Comparison of ENCODE assay signal across 19 mouse cellular contexts in genomic region chr2:38540666-38541065, GRCm38 (mm10). TPM values are rescaled to one million over a fixed set of nuclear protein-coding genes. Genes with fewer than 3 reads are reported as not detected.
DNase-seq lines count a peak whose midpoint lies in the region; ATAC-seq and TF ChIP-seq lines count a peak whose summit lies in the region.
"Had no signal": no experiment of that assay in that cellular context is flagged by ENCODE, and none has a peak within 500 bp of the region (broad histone marks: within the 10 kb centered on the region; RNA-seq: fewer than 3 reads in every experiment).

No protein-coding gene starts in this region.

- H3K4me1 ChIP-seq in heart, embryonic 15.5 days (replicated peaks) = peaks cover 69% of the 10 kb centered on the region
- H3K4me1 ChIP-seq in CH12.LX (ENCODE audit: control insufficient read depth in 1 of 2, insufficient read depth in 2 of 2) = peaks cover 72 to 99% of the 10 kb centered on the region in 2 experiments

- TF ChIP-seq POLR2A in CH12.LX (IDR thresholded peaks at IDR 0.05; ENCODE audit: low read depth, low read length) = no peak

- 69% methylated on average over 6 of the region's 6 CpGs for WGBS in heart, embryonic 15.5 days

- no peak overlapping the region for H3K9ac ChIP-seq in heart, embryonic 15.5 days
- H3K9ac ChIP-seq in CH12.LX (ENCODE audit: insufficient read depth, low read depth) = peak overlapping the region; percentile 8; the same call in 1 of the 2 replicates
- H3K9ac ChIP-seq: hindbrain, embryonic 15.5 days; intestine, embryonic 15.5 days; liver, embryonic 13.5 days; midbrain, embryonic 12.5 days had no signal

- no peak overlapping the region for H3K4me3 ChIP-seq in heart, embryonic 15.5 days
- H3K4me3 ChIP-seq in CH12.LX (replicated peaks in 1 of 3; ENCODE audit: low read depth in 2 of 3, low read length in 2 of 3, poor library complexity in 1 of 3) = no peak overlapping the region
- H3K4me3 ChIP-seq: hindbrain, embryonic 15.5 days; intestine, embryonic 15.5 days; left cerebral cortex, adult 2 months; liver, embryonic 13.5 days; midbrain, embryonic 12.5 days had no signal

- H3K79me2 ChIP-seq in CH12.LX (replicated peaks; ENCODE audit: control insufficient read depth, extremely low read depth, insufficient read depth, poor library complexity, severe bottlenecking) = peaks cover 7% of the 10 kb centered on the region

- TF ChIP-seq EP300 in CH12.LX (IDR thresholded peaks at IDR 0.05; ENCODE audit: low read length) = no peak

- in situ Hi-C loops in CH12.LX (cut with MboI; ENCODE audit: low pct_ligation_motif_present, low pct_unique_long_range_greater_than_20kb, low sequenced_read_pairs) = no loop called here

- H3K27me3 ChIP-seq in heart, embryonic 15.5 days = no peaks in the 10 kb centered on the region
- H3K27me3 ChIP-seq in CH12.LX (replicated peaks) = no peaks in the 10 kb centered on the region
- H3K27me3 ChIP-seq: hindbrain, embryonic 15.5 days; intestine, embryonic 15.5 days; liver, embryonic 13.5 days; midbrain, embryonic 12.5 days had no signal

- peak overlapping the region; percentile 56 for H3K27ac ChIP-seq in heart, embryonic 15.5 days
- H3K27ac ChIP-seq in CH12.LX (ENCODE audit: insufficient read depth, low read depth) = peak overlapping the region; percentile 85; the same call in 1 of the 2 replicates
- H3K27ac ChIP-seq: intestine, embryonic 15.5 days; left cerebral cortex, adult 2 months; liver, embryonic 13.5 days; midbrain, embryonic 12.5 days had no signal

- peak; percentile 31 to 41 for DNase-seq in cerebellum, adult 18-20 months
- no peak for DNase-seq in cerebellum, adult 9-10 months
- peak; percentile 79 for DNase-seq in heart, adult 11 months
- no peak for DNase-seq in heart, postnatal 25 days (ENCODE audit: low spot score)
- no peak for DNase-seq in heart, adult 8-10 months (ENCODE audit: low spot score)
- DNase-seq in CH12.LX (ENCODE audit: extremely low read depth) = no peak
- DNase-seq: adrenal gland, postnatal 25 days; kidney, adult 8-10 months; kidney, postnatal 10 days; liver, embryonic 13.5 days; lung, adult 2 months; lung, postnatal 14 days; thymus, adult 2 months; thymus, postnatal 4 days had no signal

- TF ChIP-seq RAD21 in CH12.LX (IDR thresholded peaks at IDR 0.05; ENCODE audit: low read depth, low read length) = no peak

- H3K9me3 ChIP-seq in heart, embryonic 15.5 days (replicated peaks) = no peaks in the 10 kb centered on the region
- no peaks in the 10 kb centered on the region for H3K9me3 ChIP-seq in CH12.LX (replicated peaks; ENCODE audit: low read length)
- H3K9me3 ChIP-seq: hindbrain, embryonic 15.5 days; intestine, embryonic 15.5 days; liver, embryonic 13.5 days; midbrain, embryonic 12.5 days had no signal

- no peak for ATAC-seq in heart, embryonic 15.5 days (replicated peaks; ENCODE audit: insufficient number of reproducible peaks, insufficient read depth, low FRiP score, low read depth)
- ATAC-seq: intestine, embryonic 15.5 days had no signal

- H3K4me2 ChIP-seq in heart, embryonic 15.5 days = 0 out of 2 replicates have a peak overlapping the region, but pooled peaks have one; percentile 31
- peak overlapping the region; percentile 46 for H3K4me2 ChIP-seq in CH12.LX (ENCODE audit: insufficient read depth, low read depth, poor library complexity, severe bottlenecking)
- H3K4me2 ChIP-seq: hindbrain, embryonic 15.5 days; intestine, embryonic 15.5 days; liver, embryonic 13.5 days; midbrain, embryonic 12.5 days had no signal

- intact Hi-C loops in heart, postnatal 25 days (cut with DNase I) = no loop called here

- dilution Hi-C loops in CH12.LX (cut with MboI; ENCODE audit: extremely low pct_ligation_motif_present, extremely low pct_unique_long_range_greater_than_20kb, low sequenced_read_pairs) = no loop called here

- no peaks in the 10 kb centered on the region for H3K36me3 ChIP-seq in heart, embryonic 15.5 days
- H3K36me3 ChIP-seq in CH12.LX (replicated peaks in 1 of 2; ENCODE audit: control insufficient read depth in 1 of 2, insufficient read depth in 1 of 2, low read length in 1 of 2) = peaks cover 0 to 14% of the 10 kb centered on the region in 2 experiments
- H3K36me3 ChIP-seq: hindbrain, embryonic 15.5 days; intestine, embryonic 15.5 days; liver, embryonic 13.5 days; midbrain, embryonic 12.5 days had no signal

- no peak for TF ChIP-seq CTCF in CH12.LX (conservative IDR thresholded peaks at IDR 0.05 in 1 of 2, IDR thresholded peaks at IDR 0.05 in 1 of 2; ENCODE audit: low read depth in 2 of 2, low read length in 2 of 2)

TF ChIP-seq in CH12.LX, 34 proteins besides CTCF, POLR2A, EP300 and RAD21:
- TF ChIP-seq USF1 (IDR thresholded peaks at IDR 0.05; ENCODE audit: low read depth, low read length) (no peak), SMC3 (IDR thresholded peaks at IDR 0.05; ENCODE audit: low read depth, low read length) (no peak), ELF1 (IDR thresholded peaks at IDR 0.05; ENCODE audit: low read depth, low read length) (0 out of 2 replicates have a peak, but pooled peaks have one; percentile 4)

RNA-seq across cellular contexts. Expression of gene Nek6, which starts 29.2 kb away (rescaled TPM):
- 1 to 10 TPM; 3.4 to 4.3 TPM for total RNA-seq in heart, postnatal 25 days (2021)
- 60.8 and 71.4 TPM in 2 replicates for polyA plus RNA-seq in heart, embryonic 15.5 days (2015; fragmentation: Nextera tagmentation; extraction: Ambion mirVana)
- total RNA-seq in heart, adult 8-10 months (2022) = 1 to 10 TPM; 2.3 to 5.0 (median 2.7) TPM
- total RNA-seq in CH12.LX (2012; rRNA removed) (30.5 and 39.9 TPM in 2 replicates), CH12.LX (2014; rRNA removed) (27.5 and 31.0 TPM in 2 replicates)
- polyA plus RNA-seq in CH12.LX (2012; ENCODE audit: insufficient read length, low read depth) = 36.7 and 44.7 TPM in 2 replicates

Comparison
In these comparisons a context has a peak if more than half of its experiments do, and no peak if none do; other contexts are left out.
1. DNase-seq: peak in cerebellum, adult 18-20 months (2 of 2) and heart, adult 11 months (single experiment); none in cerebellum, adult 9-10 months (single experiment), heart, postnatal 25 days (single experiment), heart, adult 8-10 months (single experiment) and CH12.LX (single experiment).
2. RNA of gene Nek6, which starts 29.2 kb away (total RNA-seq): 27.5 to 39.9 TPM in CH12.LX; 3.4 to 4.3 TPM in heart, postnatal 25 days and 2.3 to 5.0 TPM in heart, adult 8-10 months; every median in the first group is over 4 times any median in the second.